Mouse (Mus musculus) embryonic fibroblast, embryonic 13.5 days (primary cell): Measurements from ENCODE around the gene Chka. TPM values are rescaled to one million over a fixed set of nuclear protein-coding genes. Genes with fewer than 3 reads are reported as not detected.

ENCODE experiments used
- H3K27ac ChIP-seq: 2 replicates; pipeline ENCODE4 v1.5.1; 2012; ENCODE audit warnings: low read length, control low read depth, inconsistent platforms; ENCODE audit not compliant: insufficient read depth
- H3K4me1 ChIP-seq: 2 replicates; pipeline ENCODE4 v1.6.1; 2011; ENCODE audit warnings: low read length; ENCODE audit not compliant: control insufficient read depth, insufficient read depth
- H3K4me3 ChIP-seq: 2 replicates; pipeline ENCODE4 v1.5.1; 2011; ENCODE audit warnings: mild to moderate bottlenecking, control low read depth, low read length; ENCODE audit not compliant: insufficient read depth
- CTCF ChIP-seq: IDR thresholded peaks from 2 replicates; pipeline ENCODE4 v1.5.1; 2011; ENCODE audit warnings: mild to moderate bottlenecking, control low read depth, low read length, moderate library complexity, borderline replicate concordance; ENCODE audit not compliant: insufficient read depth
- POLR2A ChIP-seq: IDR thresholded peaks from 2 replicates; pipeline ENCODE4 v1.6.1; 2011; ENCODE audit warnings: low read depth, mild to moderate bottlenecking, control low read depth, low read length, moderate library complexity
- polyA plus RNA-seq: library from polyadenylated mRNA; stranded (reverse); fragments of >200 nt; gene quantifications from 2 replicates; pipeline ENCODE4 v1.2.4, GENCODE M21; 2011; ENCODE audit warnings: low read depth; ENCODE audit not compliant: missing spikeins, insufficient read length

Chka gene
- polyA plus RNA-seq, 1 experiment, result 65.0 TPM

GRCm38 (mm10) chr19:3845339-3845738, 6.2 kb upstream of the Chka start:
- Histone ChIP-seq H3K27ac (no peak overlapping the region), H3K4me3 (no peak overlapping the region), H3K4me1 (peaks cover 1% of the 10 kb centered on the region; the same call in 1 of the 2 replicates)
- TF ChIP-seq CTCF (no peak), POLR2A (no peak)

- H3K4me1 ChIP-seq, result no peaks in the 10 kb centered on the region
- no peak overlapping the region for H3K4me3 ChIP-seq
- TF ChIP-seq POLR2A, result no peak
- TF ChIP-seq CTCF, result no peak
- no peak overlapping the region for H3K27ac ChIP-seq
Observed at GRCm38 (mm10) chr19:3845803-3846406, 5.7 kb upstream of the Chka start.

GRCm38 (mm10) chr19:3846676-3847604, 4.6 kb upstream of the Chka start:
- TF ChIP-seq CTCF (no peak), POLR2A (no peak)
- H3K27ac ChIP-seq, result no peak overlapping the region
- no peaks in the 10 kb centered on the region for H3K4me1 ChIP-seq
- H3K4me3 ChIP-seq, result no peak overlapping the region

- no peak overlapping the region for H3K4me3 ChIP-seq
- H3K4me1 ChIP-seq, result no peaks in the 10 kb centered on the region
- no peak overlapping the region for H3K27ac ChIP-seq
- TF ChIP-seq POLR2A (no peak), CTCF (no peak)
Observed at GRCm38 (mm10) chr19:3847711-3848110, 3.9 kb upstream of the Chka start.

- TF ChIP-seq POLR2A (no peak), CTCF (no peak)
Observed at GRCm38 (mm10) chr19:3848207-3848808, 3.3 kb upstream of the Chka start.

GRCm38 (mm10) chr19:3849251-3849650, 2.3 kb upstream of the Chka start:
- no peak overlapping the region for H3K4me3 ChIP-seq
- no peaks in the 10 kb centered on the region for H3K4me1 ChIP-seq
- H3K27ac ChIP-seq, result no peak overlapping the region
- no peak for TF ChIP-seq CTCF

More at GRCm38 (mm10) chr19:3848207-3848808, 3.3 kb upstream of the Chka start:
- Histone ChIP-seq H3K27ac (no peak overlapping the region), H3K4me1 (no peaks in the 10 kb centered on the region), H3K4me3 (no peak overlapping the region)

- no peak for TF ChIP-seq POLR2A
- no peak for TF ChIP-seq CTCF
- H3K27ac ChIP-seq, result no peak overlapping the region
- no peak overlapping the region for H3K4me3 ChIP-seq
- peaks cover under 1% of the 10 kb centered on the region; the same call in 1 of the 2 replicates for H3K4me1 ChIP-seq
Observed at GRCm38 (mm10) chr19:3850076-3850475, 1.5 kb upstream of the Chka start.

GRCm38 (mm10) chr19:3850847-3851469, 615 bp upstream of the Chka start:
- Histone ChIP-seq H3K4me3 (peak overlapping the region; percentile 50), H3K27ac (no peak overlapping the region), H3K4me1 (peaks cover 7% of the 10 kb centered on the region; the same call in 1 of the 2 replicates)
- TF ChIP-seq CTCF (peak; percentile 41; the same call in 1 of the 2 replicates), POLR2A (no peak)

GRCm38 (mm10) chr19:3851979-3852681, 557 bp downstream of the Chka start:
- Histone ChIP-seq H3K4me1 (peaks cover 7% of the 10 kb centered on the region; the same call in 1 of the 2 replicates), H3K4me3 (peak overlapping the region; percentile 77), H3K27ac (peak overlapping the region; percentile 84)
- TF ChIP-seq CTCF, result no peak
- TF ChIP-seq POLR2A, result 0 out of 2 replicates have a peak, but pooled peaks have one; percentile 16
